Mouse (Mus musculus): ENCODE results near the gene Slc26a1. TPM values are rescaled to one million over a fixed set of nuclear protein-coding genes. Genes with fewer than 3 reads are reported as not detected.

Gene Slc26a1
- polyA plus RNA-seq (2014; fragmentation: Illumina TruSeq; extraction: RNeasy Lipid Tissue Mini Kit (QIAGEN cat#74804); ENCODE audit: insufficient read depth, low read depth, low replicate concordance) = not detected

DNA sequence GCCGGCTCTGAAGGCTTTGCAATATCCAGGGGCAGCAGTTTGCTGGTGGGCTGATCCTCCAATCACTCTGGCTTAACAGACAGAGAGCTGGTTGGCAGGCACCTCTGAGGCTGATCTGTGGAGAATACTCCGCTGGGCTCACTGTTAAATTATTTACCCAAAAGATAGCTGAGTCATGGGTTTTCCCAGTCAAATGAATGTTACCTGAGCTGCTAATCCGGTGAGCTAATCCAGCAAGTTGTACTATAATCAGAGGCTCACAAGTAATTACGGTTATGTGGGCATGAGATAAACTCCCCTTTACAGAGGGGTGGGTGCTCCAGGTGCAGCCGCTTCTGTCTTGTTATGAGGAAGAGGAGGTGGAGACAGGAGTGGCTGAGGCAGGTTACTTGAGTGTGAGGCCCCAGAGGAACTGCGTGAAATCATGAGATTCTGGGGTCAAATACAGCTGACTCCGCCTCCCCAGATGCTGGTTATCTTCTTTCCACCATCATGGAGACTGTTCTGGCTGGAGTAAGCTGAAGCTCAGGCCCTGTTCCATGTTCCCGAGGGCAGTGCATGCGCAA is at the start of gene Slc26a1:
Gene Slc26a1 (minus strand): TSS at position 319 of the 566 bp plus-strand sequence.

DNA sequence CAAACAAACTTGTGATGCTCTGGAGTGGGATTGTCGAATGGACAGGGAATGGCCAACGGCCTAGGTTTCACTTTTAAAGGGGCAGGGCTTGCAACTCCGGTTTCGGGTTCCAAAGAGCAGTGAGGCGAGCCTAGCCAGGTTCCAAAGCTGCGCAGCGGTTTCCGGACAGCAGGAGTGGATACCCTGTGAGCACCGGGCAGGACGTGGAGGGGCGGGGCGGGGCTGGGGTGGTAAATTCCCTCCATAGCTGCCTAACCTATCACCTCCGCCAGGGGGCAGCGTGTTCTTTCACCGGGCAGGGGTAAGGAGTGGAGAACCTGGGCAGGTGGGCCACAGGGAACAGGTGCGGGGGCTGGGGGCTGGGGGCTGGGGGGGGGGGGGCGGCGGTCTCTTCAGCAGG is 16.9 kb upstream of the Slc26a1 start, which contains the start of gene Fgfrl1:
Gene Fgfrl1 (plus strand): TSS at position 112 of the 400 bp plus-strand sequence.

DNA sequence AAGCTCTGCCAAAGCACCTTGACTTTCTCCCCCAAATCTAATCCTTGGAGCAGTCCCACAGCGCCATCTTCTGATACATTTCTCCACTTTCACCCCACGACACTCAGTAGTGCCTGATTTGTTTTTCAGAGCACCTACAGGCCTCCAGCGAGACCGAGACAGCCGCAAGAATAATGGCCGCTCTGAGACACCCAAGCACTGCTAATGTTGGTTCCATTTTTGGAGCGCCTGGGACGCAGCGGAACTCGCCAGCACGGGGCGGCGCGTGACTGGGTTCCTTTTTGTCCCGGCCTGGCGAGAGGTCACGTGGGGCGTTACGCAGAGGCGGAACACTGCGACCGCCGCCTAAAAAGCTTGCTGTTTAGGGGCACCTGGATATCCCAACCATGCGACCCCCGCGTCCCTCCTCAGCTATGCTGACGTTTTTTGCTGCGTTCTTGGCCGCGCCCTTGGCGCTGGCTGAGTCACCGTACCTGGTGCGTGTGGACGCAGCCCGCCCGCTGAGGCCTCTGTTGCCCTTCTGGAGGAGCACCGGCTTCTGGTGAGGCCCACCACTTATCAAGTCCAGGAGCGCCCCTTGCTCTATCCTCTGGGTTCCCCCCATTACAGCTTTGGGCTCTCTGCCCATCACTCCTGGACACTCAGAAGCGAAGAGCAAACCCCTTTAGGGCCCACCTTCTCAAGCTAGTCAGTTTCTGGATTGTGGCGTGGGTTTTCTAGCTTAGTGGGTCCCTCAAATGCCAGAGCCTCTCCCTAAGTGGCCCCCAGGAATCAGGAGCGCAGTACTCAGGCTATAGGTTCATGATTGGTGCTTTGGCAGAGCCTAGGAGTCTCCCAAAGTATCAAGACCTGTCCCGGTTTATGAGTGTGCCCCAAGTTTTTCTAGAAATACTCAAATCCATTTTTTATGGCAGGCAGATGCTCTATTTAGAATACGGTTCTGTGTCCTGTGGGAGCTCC is 6.1 kb downstream of the Slc26a1 start, which contains the start of gene Dgkq:
Gene Dgkq (minus strand): TSS at position 696 of the 960 bp plus-strand sequence.

GRCm38 (mm10) chr5:108659698-108660631 is 15.4 kb downstream of the Slc26a1 start, which contains the start of gene Idua:
TSS of gene Idua (plus strand) at chr5:108660331.

GRCm38 (mm10) chr5:108629634-108630483 is 45.5 kb downstream of the Slc26a1 start, which contains the start of the genes Gak and Tmem175:
TSS of gene Gak (minus strand) at chr5:108629755.
TSS of gene Tmem175 (plus strand) at chr5:108629770.

Other genes with a start within 250 kb of the Slc26a1 start
- gene Atp5k, start 241.1 kb downstream of the Slc26a1 start, polyA plus RNA-seq (2014; fragmentation: Illumina TruSeq; extraction: RNeasy Lipid Tissue Mini Kit (QIAGEN cat#74804); ENCODE audit: insufficient read depth, low read depth, low replicate concordance) = 553 TPM
- 2.9 TPM for gene Mfsd7a, start 226.7 kb downstream of the Slc26a1 start, polyA plus RNA-seq (2014; fragmentation: Illumina TruSeq; extraction: RNeasy Lipid Tissue Mini Kit (QIAGEN cat#74804); ENCODE audit: insufficient read depth, low read depth, low replicate concordance)
- 6.4 TPM for gene Pcgf3, start 214.3 kb downstream of the Slc26a1 start, polyA plus RNA-seq (2014; fragmentation: Illumina TruSeq; extraction: RNeasy Lipid Tissue Mini Kit (QIAGEN cat#74804); ENCODE audit: insufficient read depth, low read depth, low replicate concordance)
- not detected for gene Cplx1, start 125.5 kb downstream of the Slc26a1 start, polyA plus RNA-seq (2014; fragmentation: Illumina TruSeq; extraction: RNeasy Lipid Tissue Mini Kit (QIAGEN cat#74804); ENCODE audit: insufficient read depth, low read depth, low replicate concordance)
- 33.9 TPM for gene Gak, start 45.8 kb downstream of the Slc26a1 start, polyA plus RNA-seq (2014; fragmentation: Illumina TruSeq; extraction: RNeasy Lipid Tissue Mini Kit (QIAGEN cat#74804); ENCODE audit: insufficient read depth, low read depth, low replicate concordance)
- 11.5 TPM for gene Tmem175, start 45.8 kb downstream of the Slc26a1 start, polyA plus RNA-seq (2014; fragmentation: Illumina TruSeq; extraction: RNeasy Lipid Tissue Mini Kit (QIAGEN cat#74804); ENCODE audit: insufficient read depth, low read depth, low replicate concordance)
- 6.7 TPM for gene Idua, start 15.2 kb downstream of the Slc26a1 start, polyA plus RNA-seq (2014; fragmentation: Illumina TruSeq; extraction: RNeasy Lipid Tissue Mini Kit (QIAGEN cat#74804); ENCODE audit: insufficient read depth, low read depth, low replicate concordance)
- gene Dgkq, start 5.9 kb downstream of the Slc26a1 start, polyA plus RNA-seq (2014; fragmentation: Illumina TruSeq; extraction: RNeasy Lipid Tissue Mini Kit (QIAGEN cat#74804); ENCODE audit: insufficient read depth, low read depth, low replicate concordance) = 4.6 TPM
- gene Fgfrl1, start 16.8 kb upstream of the Slc26a1 start, polyA plus RNA-seq (2014; fragmentation: Illumina TruSeq; extraction: RNeasy Lipid Tissue Mini Kit (QIAGEN cat#74804); ENCODE audit: insufficient read depth, low read depth, low replicate concordance) = 16.8 TPM
- not detected for gene Rnf212, start 99.4 kb upstream of the Slc26a1 start, polyA plus RNA-seq (2014; fragmentation: Illumina TruSeq; extraction: RNeasy Lipid Tissue Mini Kit (QIAGEN cat#74804); ENCODE audit: insufficient read depth, low read depth, low replicate concordance)
- gene Tmed11, start 119.8 kb upstream of the Slc26a1 start, polyA plus RNA-seq (2014; fragmentation: Illumina TruSeq; extraction: RNeasy Lipid Tissue Mini Kit (QIAGEN cat#74804); ENCODE audit: insufficient read depth, low read depth, low replicate concordance) = not detected
- gene Vmn2r8, start 133.3 kb upstream of the Slc26a1 start, polyA plus RNA-seq (2014; fragmentation: Illumina TruSeq; extraction: RNeasy Lipid Tissue Mini Kit (QIAGEN cat#74804); ENCODE audit: insufficient read depth, low read depth, low replicate concordance) = not detected
- gene Vmn2r9, start 177.0 kb upstream of the Slc26a1 start, polyA plus RNA-seq (2014; fragmentation: Illumina TruSeq; extraction: RNeasy Lipid Tissue Mini Kit (QIAGEN cat#74804); ENCODE audit: insufficient read depth, low read depth, low replicate concordance) = not detected

All from lung, adult 10 weeks (tissue).